Mouse (Mus musculus) ES-CJ7 (cell line): Measurements from ENCODE around the gene Bdh2.

Experiments
- DNase-seq: peaks from one replicate; pipeline ENCODE4 v3.0.0; 2011; ENCODE audit warnings: low read depth, low spot score

The Bdh2 gene

GRCm38 (mm10) chr3:135280669-135281415 lies at the start of gene Bdh2:
Gene Bdh2, plus strand, starts transcription at chr3:135281221.
- DNase-seq = peak; percentile 96

GRCm38 (mm10) chr3:135232058-135232457 lies 49.0 kb upstream of the Bdh2 start:
- DNase-seq = no peak

- DNase-seq = no peak
Measured at GRCm38 (mm10) chr3:135232462-135232861, 48.6 kb upstream of the Bdh2 start.

- DNase-seq = peak; percentile 25
Measured at GRCm38 (mm10) chr3:135245733-135246132, 35.3 kb upstream of the Bdh2 start.

GRCm38 (mm10) chr3:135246828-135247227 lies 34.2 kb upstream of the Bdh2 start:
- no peak for DNase-seq

GRCm38 (mm10) chr3:135249104-135249503 lies 31.9 kb upstream of the Bdh2 start:
- peak; percentile 13 for DNase-seq

GRCm38 (mm10) chr3:135251825-135252224 lies 29.2 kb upstream of the Bdh2 start:
- no peak for DNase-seq

- no peak for DNase-seq
Measured at GRCm38 (mm10) chr3:135254784-135255183, 26.2 kb upstream of the Bdh2 start.

GRCm38 (mm10) chr3:135258919-135259318 lies 22.1 kb upstream of the Bdh2 start:
- DNase-seq = no peak

GRCm38 (mm10) chr3:135260233-135260632 lies 20.8 kb upstream of the Bdh2 start:
- DNase-seq = no peak

GRCm38 (mm10) chr3:135268616-135269015 lies 12.4 kb upstream of the Bdh2 start:
- DNase-seq = no peak

GRCm38 (mm10) chr3:135269391-135269990 lies 11.5 kb upstream of the Bdh2 start:
- no peak for DNase-seq

GRCm38 (mm10) chr3:135272627-135273026 lies 8.4 kb upstream of the Bdh2 start:
- no peak for DNase-seq

- no peak for DNase-seq
Measured at GRCm38 (mm10) chr3:135273047-135273446, 8.0 kb upstream of the Bdh2 start.

- no peak for DNase-seq
Measured at GRCm38 (mm10) chr3:135280160-135280559, 861 bp upstream of the Bdh2 start.

GRCm38 (mm10) chr3:135281701-135282100 lies 680 bp downstream of the Bdh2 start:
- DNase-seq = peak; percentile 23

GRCm38 (mm10) chr3:135285256-135285655 lies 4.2 kb downstream of the Bdh2 start:
- no peak for DNase-seq

GRCm38 (mm10) chr3:135285807-135286206 lies 4.8 kb downstream of the Bdh2 start:
- no peak for DNase-seq

- DNase-seq = no peak
Measured at GRCm38 (mm10) chr3:135288138-135288750, 7.2 kb downstream of the Bdh2 start.

- no peak for DNase-seq
Measured at GRCm38 (mm10) chr3:135289148-135289547, 8.1 kb downstream of the Bdh2 start.

GRCm38 (mm10) chr3:135290249-135290894 lies 9.4 kb downstream of the Bdh2 start:
- DNase-seq = peak; percentile 83

GRCm38 (mm10) chr3:135293703-135294102 lies 12.7 kb downstream of the Bdh2 start:
- no peak for DNase-seq
